Mouse (Mus musculus) CH12.LX (cell line): ENCODE data around the gene Caskin1. TPM values are rescaled to one million over a fixed set of nuclear protein-coding genes. Genes with fewer than 3 reads are reported as not detected.

Source experiments
- DNase-seq: peaks from one replicate; pipeline ENCODE4 v3.0.0-alpha.2; 2013; ENCODE audit errors: extremely low read depth
- H3K27ac ChIP-seq: 2 replicates; pipeline ENCODE4 v1.5.1; 2012; ENCODE audit warnings: low read depth, mild to moderate bottlenecking, control low read depth, moderate library complexity; ENCODE audit not compliant: insufficient read depth
- H3K27me3 ChIP-seq: replicated peaks from 2 replicates; pipeline ENCODE3; 2012; ENCODE audit warnings: inconsistent platforms
- H3K36me3 ChIP-seq, 2 experiments: replicated peaks in 1 of 2; 2 replicates each; pipeline versions ENCODE3 to v1.6.1; 2012; ENCODE audit warnings: inconsistent platforms in 1 of 2, low read length in 1 of 2, mild to moderate bottlenecking in 1 of 2, mixed read lengths in 1 of 2, moderate library complexity in 1 of 2; ENCODE audit not compliant: control insufficient read depth in 1 of 2, insufficient read depth in 1 of 2
- H3K4me1 ChIP-seq, 2 experiments: 2 replicates each; pipeline ENCODE4 v1.6.1; 2012; ENCODE audit warnings: inconsistent platforms in 1 of 2, moderate library complexity in 1 of 2; ENCODE audit not compliant: insufficient read depth in 2 of 2, control insufficient read depth in 1 of 2
- H3K4me2 ChIP-seq: 2 replicates; pipeline ENCODE4 v1.6.1; 2012; ENCODE audit warnings: low read depth, mild to moderate bottlenecking, control low read depth; ENCODE audit not compliant: poor library complexity, insufficient read depth, severe bottlenecking
- H3K4me3 ChIP-seq, 3 experiments: fragments of 150-350 bp in 1 of 3; sonication (generic) in 1 of 3; replicated peaks in 1 of 3; 2 replicates each; pipeline versions ENCODE3 to v1.5.1; 2011 to 2012; ENCODE audit warnings: low read depth in 2 of 3, low read length in 2 of 3, mild to moderate bottlenecking in 2 of 3, moderate library complexity in 2 of 3, control low read depth in 1 of 3, improper control_type of control experiment in 1 of 3, inconsistent platforms in 1 of 3, mixed read lengths in 1 of 3; ENCODE audit not compliant: poor library complexity in 1 of 3
- H3K79me2 ChIP-seq: replicated peaks from 2 replicates; pipeline ENCODE4 v1.6.1; 2012; ENCODE audit warnings: mild to moderate bottlenecking, moderate library complexity; ENCODE audit not compliant: control insufficient read depth, poor library complexity, insufficient read depth, severe bottlenecking; ENCODE audit errors: extremely low read depth
- H3K9ac ChIP-seq: 2 replicates; pipeline ENCODE4 v1.6.1; 2012; ENCODE audit warnings: low read depth, mild to moderate bottlenecking, control low read depth, moderate library complexity; ENCODE audit not compliant: insufficient read depth
- H3K9me3 ChIP-seq: replicated peaks from 2 replicates; pipeline ENCODE3; 2012; ENCODE audit warnings: low read length, inconsistent platforms, mixed read lengths
- CHD1 ChIP-seq: IDR thresholded peaks from 2 replicates; pipeline ENCODE4 v1.6.1; 2012; ENCODE audit warnings: low read depth, low read length, improper control_type of control experiment, inconsistent platforms
- CHD2 ChIP-seq: IDR thresholded peaks from 2 replicates; pipeline ENCODE4 v1.6.1; 2011; ENCODE audit warnings: low read length, improper control_type of control experiment
- CTCF ChIP-seq, 2 experiments: IDR thresholded peaks in 1 of 2; conservative IDR thresholded peaks in 1 of 2; 2 replicates each; pipeline ENCODE4 v1.5.1; 2011 to 2012; ENCODE audit warnings: low read depth in 2 of 2, low read length in 2 of 2, improper control_type of control experiment in 1 of 2, inconsistent platforms in 1 of 2, mild to moderate bottlenecking in 1 of 2, moderate library complexity in 1 of 2
- E2F4 ChIP-seq: IDR thresholded peaks from 2 replicates; pipeline ENCODE4 v1.6.1; 2011; ENCODE audit warnings: low read depth, low read length, improper control_type of control experiment; ENCODE audit not compliant: insufficient replicate concordance
- ELF1 ChIP-seq: IDR thresholded peaks from 2 replicates; pipeline ENCODE4 v1.6.1; 2014; ENCODE audit warnings: low read depth, mild to moderate bottlenecking, inconsistent platforms, low read length, improper control_type of control experiment
- ETS1 ChIP-seq: conservative IDR thresholded peaks from 2 replicates; pipeline ENCODE4 v1.6.1; 2012; ENCODE audit warnings: low read depth, mild to moderate bottlenecking, inconsistent platforms, low read length, improper control_type of control experiment, moderate library complexity
- GABPA ChIP-seq: IDR thresholded peaks from 2 replicates; pipeline ENCODE4 v1.6.1; 2012; ENCODE audit warnings: low read depth, low read length, improper control_type of control experiment, inconsistent platforms; ENCODE audit not compliant: insufficient replicate concordance
- IRF4 ChIP-seq: IDR thresholded peaks from 2 replicates; pipeline ENCODE4 v1.6.1; 2014; ENCODE audit warnings: low read depth, mild to moderate bottlenecking, inconsistent platforms, low read length, improper control_type of control experiment
- JUN ChIP-seq: IDR thresholded peaks from 2 replicates; pipeline ENCODE4 v1.6.1; 2011; ENCODE audit warnings: low read depth, mild to moderate bottlenecking, low read length, improper control_type of control experiment, moderate library complexity; ENCODE audit not compliant: insufficient read depth
- MEF2A ChIP-seq: IDR thresholded peaks from 2 replicates; pipeline ENCODE4 v1.6.1; 2014; ENCODE audit warnings: low read depth, mild to moderate bottlenecking, inconsistent platforms, low read length, improper control_type of control experiment, borderline replicate concordance
- MXI1 ChIP-seq: IDR thresholded peaks from 2 replicates; pipeline ENCODE4 v1.6.1; 2011; ENCODE audit warnings: mild to moderate bottlenecking, low read depth, low read length, improper control_type of control experiment
- NELFE ChIP-seq: IDR thresholded peaks from 2 replicates; pipeline ENCODE4 v1.6.1; 2011; ENCODE audit warnings: low read depth, low read length, improper control_type of control experiment
- NRF1 ChIP-seq: IDR thresholded peaks from 2 replicates; pipeline ENCODE4 v1.6.1; 2014; ENCODE audit warnings: low read depth, mild to moderate bottlenecking, inconsistent platforms, low read length, improper control_type of control experiment, moderate library complexity
- PAX5 ChIP-seq: IDR thresholded peaks from 2 replicates; pipeline ENCODE4 v1.6.1; 2012; ENCODE audit warnings: low read length, inconsistent platforms, mixed read lengths
- POLR2A ChIP-seq: IDR thresholded peaks from 2 replicates; pipeline ENCODE4 v1.6.1; 2011; ENCODE audit warnings: low read depth, mild to moderate bottlenecking, improper control_type of control experiment, low read length
- RAD21 ChIP-seq: IDR thresholded peaks from 2 replicates; pipeline ENCODE4 v1.6.1; 2011; ENCODE audit warnings: low read depth, mild to moderate bottlenecking, low read length, improper control_type of control experiment, moderate library complexity
- RCOR1 ChIP-seq: conservative IDR thresholded peaks from 2 replicates; pipeline ENCODE4 v1.6.1; 2012; ENCODE audit warnings: low read depth, mild to moderate bottlenecking, inconsistent platforms, low read length, improper control_type of control experiment
- SMC3 ChIP-seq: IDR thresholded peaks from 2 replicates; pipeline ENCODE4 v1.6.1; 2011; ENCODE audit warnings: low read depth, low read length, improper control_type of control experiment
- TBP ChIP-seq: conservative IDR thresholded peaks from 2 replicates; pipeline ENCODE4 v1.6.1; 2011; ENCODE audit warnings: low read depth, low read length, improper control_type of control experiment
- ZC3H11A ChIP-seq: IDR thresholded peaks from 2 replicates; pipeline ENCODE4 v1.6.1; 2012; ENCODE audit warnings: low read depth, mild to moderate bottlenecking, inconsistent platforms, low read length, improper control_type of control experiment
- ZKSCAN1 ChIP-seq: IDR thresholded peaks from 2 replicates; pipeline ENCODE4 v1.6.1; 2012; ENCODE audit warnings: low read depth, inconsistent platforms, low read length, improper control_type of control experiment, borderline replicate concordance
- dilution Hi-C: fragments of 300-500 bp; cut with MboI; formaldehyde crosslinking; loops from 2 replicates; pipeline ENCODE4 v1.14.3; 2020; ENCODE audit warnings: low sequenced_read_pairs; ENCODE audit not compliant: extremely low pct_unique_long_range_greater_than_20kb, extremely low pct_ligation_motif_present
- in situ Hi-C: fragments of 300-500 bp; cut with MboI; formaldehyde crosslinking; loops from 3 replicates; pipeline ENCODE4 v1.14.3; 2019; ENCODE audit warnings: low sequenced_read_pairs, low pct_ligation_motif_present, low pct_unique_long_range_greater_than_20kb, mixed read lengths
- polyA plus RNA-seq: library from polyadenylated mRNA; unstranded; fragments of >175 nt; gene quantifications from 2 replicates; pipeline ENCODE4 v1.2.1, GENCODE M21; 2012; ENCODE audit warnings: low read depth; ENCODE audit not compliant: insufficient read length
- total RNA-seq, 2 experiments: library from RNA; depleted of rRNA; stranded (reverse); fragments of 300-350 nt in 1 of 2; fragments of >200 nt in 1 of 2; gene quantifications; 2 replicates each; pipeline ENCODE4 v1.2.3; 2012 to 2014

Caskin1 gene
- total and polyA plus RNA-seq, 3 experiments, result 0.08 to 0.71 TPM; not detected in 1

DNA sequence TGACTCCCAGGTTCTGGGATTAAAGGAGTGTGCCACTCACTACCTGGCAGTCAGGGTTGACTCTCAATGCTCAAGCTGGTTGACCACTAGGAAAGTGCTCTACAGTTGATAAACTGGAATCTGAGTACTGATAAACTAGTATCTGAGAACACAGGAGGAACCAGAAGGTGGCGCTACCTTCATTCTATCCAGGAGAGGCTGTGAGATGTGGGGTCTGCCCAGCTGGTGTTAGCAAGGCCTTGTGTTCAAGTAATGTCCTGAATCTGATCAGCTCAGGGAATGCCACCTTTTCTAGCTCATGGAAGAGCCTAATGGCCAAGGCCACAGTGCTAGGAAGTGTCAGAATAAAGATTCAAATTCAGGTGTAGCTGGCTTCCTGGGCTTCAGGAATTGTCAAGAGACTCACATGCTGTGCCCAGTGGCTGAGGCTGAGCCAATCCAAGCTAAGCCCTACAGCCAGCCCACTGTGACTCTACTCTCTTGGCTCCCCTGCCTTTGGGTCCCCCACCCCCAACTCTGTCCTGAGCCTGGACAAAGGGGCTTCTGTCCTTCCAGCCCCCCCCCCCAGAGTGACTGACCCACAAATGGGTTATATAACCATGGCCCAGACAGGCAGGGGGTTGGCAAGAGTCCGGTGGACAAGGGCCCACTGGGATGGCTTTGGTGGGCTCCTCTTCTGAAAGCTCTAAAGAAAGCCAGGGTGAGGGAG lies 6.4 kb downstream of the Caskin1 start:
- Histone ChIP-seq H3K27ac (no peak overlapping the region), H3K27me3 (peaks cover 30% of the 10 kb centered on the region), H3K36me3 (no peaks in the 10 kb centered on the region), H3K4me2 (no peak overlapping the region)
- TF ChIP-seq MEF2A (no peak), ZC3H11A (0 out of 2 replicates have a peak, but pooled peaks have one; percentile 20), NELFE (0 out of 2 replicates have a peak, but pooled peaks have one; percentile 23), ZKSCAN1 (no peak), ETS1 (no peak), RAD21 (peak; percentile 78), GABPA (no peak), NRF1 (no peak), CTCF (conservative IDR thresholded peaks at IDR 0.05 in 1 of 2, IDR thresholded peaks at IDR 0.05 in 1 of 2; ENCODE audit: low read depth in 2 of 2, low read length in 2 of 2) (peak; percentile 64 to 85), SMC3 (peak; percentile 68)
- TF ChIP-seq, all 38 proteins: peak for 5
- dilution Hi-C loops (no loop called here), in situ Hi-C loops (no loop called here)
- DNase-seq, result peak; percentile 66
- no peaks in the 10 kb centered on the region for H3K9me3 ChIP-seq
- H3K79me2 ChIP-seq, result no peaks in the 10 kb centered on the region
- H3K4me3 ChIP-seq, result no peak overlapping the region
- H3K9ac ChIP-seq, result no peak overlapping the region
- no peaks in the 10 kb centered on the region for H3K4me1 ChIP-seq

DNA sequence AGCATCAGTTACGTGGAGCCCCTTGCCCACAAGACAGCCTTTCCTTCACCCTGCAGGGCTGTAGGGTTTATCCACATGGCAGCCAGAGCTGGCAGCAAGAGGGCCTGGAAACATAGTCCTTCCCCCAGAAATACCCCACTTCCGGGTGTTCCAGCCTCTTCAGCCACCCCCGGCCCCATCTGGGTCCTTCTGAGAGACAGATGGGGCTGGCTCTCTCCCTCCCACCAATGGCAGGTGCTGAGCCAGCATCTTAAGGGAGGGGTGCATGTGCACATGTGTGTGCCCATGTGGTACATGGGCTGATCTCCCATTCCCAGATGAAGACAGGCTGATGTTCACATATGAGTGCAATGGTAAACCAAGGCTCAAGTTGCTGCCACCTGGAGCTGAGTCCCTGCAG lies 7.0 kb downstream of the Caskin1 start:
- no peak overlapping the region for H3K4me2 ChIP-seq
- H3K9me3 ChIP-seq, result no peaks in the 10 kb centered on the region
- no peaks in the 10 kb centered on the region for H3K4me1 ChIP-seq
- DNase-seq, result no peak
- no peaks in the 10 kb centered on the region for H3K36me3 ChIP-seq
- H3K9ac ChIP-seq, result no peak overlapping the region
- no peak overlapping the region for H3K4me3 ChIP-seq
- dilution Hi-C loops, result no loop called here
- TF ChIP-seq E2F4, result no peak
- no peak for TF ChIP-seq ZC3H11A
- no peak for TF ChIP-seq IRF4
- no peak for TF ChIP-seq ETS1
- no peak for TF ChIP-seq CHD2
- no peak for TF ChIP-seq GABPA
- TF ChIP-seq PAX5, result no peak
- TF ChIP-seq MEF2A, result no peak
- no peak for TF ChIP-seq CHD1
- TF ChIP-seq MXI1, result no peak
- TF ChIP-seq JUN, result no peak
- no peak for TF ChIP-seq POLR2A
- TF ChIP-seq SMC3, result no peak
- no peak for TF ChIP-seq ELF1
- TF ChIP-seq RCOR1, result no peak
- no peak for TF ChIP-seq TBP
- in situ Hi-C loops, result no loop called here
- H3K79me2 ChIP-seq, result no peaks in the 10 kb centered on the region
- peaks cover 24% of the 10 kb centered on the region for H3K27me3 ChIP-seq
- no peak overlapping the region for H3K27ac ChIP-seq
